Mouse (Mus musculus): ENCODE results near the gene Lgr4.

Lgr4 gene

GRCm38 (mm10) chr2:109976181-109976580, 58.7 kb downstream of the Lgr4 start:
- no peak for DNase-seq (ENCODE audit: low spot score)

- DNase-seq (ENCODE audit: low spot score): no peak
Measured at GRCm38 (mm10) chr2:109977322-109977721, 59.9 kb downstream of the Lgr4 start.

GRCm38 (mm10) chr2:109979209-109979608, 61.8 kb downstream of the Lgr4 start:
- no peak for DNase-seq (ENCODE audit: low spot score)

GRCm38 (mm10) chr2:109983435-109983834, 66.0 kb downstream of the Lgr4 start:
- DNase-seq (ENCODE audit: low spot score): no peak

- DNase-seq (ENCODE audit: low spot score): no peak
Measured at GRCm38 (mm10) chr2:109984930-109985329, 67.5 kb downstream of the Lgr4 start.

- DNase-seq (ENCODE audit: low spot score): no peak
Measured at GRCm38 (mm10) chr2:109985560-109985959, 68.1 kb downstream of the Lgr4 start.

GRCm38 (mm10) chr2:109986036-109986785, 68.8 kb downstream of the Lgr4 start:
- no peak for DNase-seq (ENCODE audit: low spot score)

GRCm38 (mm10) chr2:109987946-109988345, 70.5 kb downstream of the Lgr4 start:
- DNase-seq (ENCODE audit: low spot score): no peak

- no peak for DNase-seq (ENCODE audit: low spot score)
Measured at GRCm38 (mm10) chr2:109989196-109989595, 71.7 kb downstream of the Lgr4 start.

GRCm38 (mm10) chr2:109989679-109990473, 72.4 kb downstream of the Lgr4 start:
- DNase-seq (ENCODE audit: low spot score): no peak

GRCm38 (mm10) chr2:109991754-109992153, 74.3 kb downstream of the Lgr4 start:
- DNase-seq (ENCODE audit: low spot score): no peak

GRCm38 (mm10) chr2:109992448-109993073, 75.1 kb downstream of the Lgr4 start:
- DNase-seq (ENCODE audit: low spot score): no peak

GRCm38 (mm10) chr2:109993404-109993803, 76.0 kb downstream of the Lgr4 start:
- DNase-seq (ENCODE audit: low spot score): no peak

- no peak for DNase-seq (ENCODE audit: low spot score)
Measured at GRCm38 (mm10) chr2:109995061-109995460, 77.6 kb downstream of the Lgr4 start.

- no peak for DNase-seq (ENCODE audit: low spot score)
Measured at GRCm38 (mm10) chr2:109996411-109996810, 79.0 kb downstream of the Lgr4 start.

GRCm38 (mm10) chr2:110004668-110005067, 87.2 kb downstream of the Lgr4 start:
- DNase-seq (ENCODE audit: low spot score): no peak

- DNase-seq (ENCODE audit: low spot score): no peak
Measured at GRCm38 (mm10) chr2:110005164-110005563, 87.7 kb downstream of the Lgr4 start.

GRCm38 (mm10) chr2:110005596-110006239, 88.3 kb downstream of the Lgr4 start:
- DNase-seq (ENCODE audit: low spot score): no peak

GRCm38 (mm10) chr2:110007423-110008267, 90.2 kb downstream of the Lgr4 start:
- DNase-seq (ENCODE audit: low spot score): no peak

GRCm38 (mm10) chr2:110009449-110009848, 92.0 kb downstream of the Lgr4 start:
- no peak for DNase-seq (ENCODE audit: low spot score)

- no peak for DNase-seq (ENCODE audit: low spot score)
Measured at GRCm38 (mm10) chr2:110012184-110012725, 94.8 kb downstream of the Lgr4 start.

Data from T-cell, adult 2 months (primary cell).